Mouse (Mus musculus): ENCODE results near the gene Mfsd11. TPM values are rescaled to one million over a fixed set of nuclear protein-coding genes. Genes with fewer than 3 reads are reported as not detected.

The Mfsd11 gene
- 24.2 and 25.3 TPM in 2 replicates for polyA plus RNA-seq (2015; fragmentation: Nextera tagmentation; extraction: Ambion mirVana)

DNA sequence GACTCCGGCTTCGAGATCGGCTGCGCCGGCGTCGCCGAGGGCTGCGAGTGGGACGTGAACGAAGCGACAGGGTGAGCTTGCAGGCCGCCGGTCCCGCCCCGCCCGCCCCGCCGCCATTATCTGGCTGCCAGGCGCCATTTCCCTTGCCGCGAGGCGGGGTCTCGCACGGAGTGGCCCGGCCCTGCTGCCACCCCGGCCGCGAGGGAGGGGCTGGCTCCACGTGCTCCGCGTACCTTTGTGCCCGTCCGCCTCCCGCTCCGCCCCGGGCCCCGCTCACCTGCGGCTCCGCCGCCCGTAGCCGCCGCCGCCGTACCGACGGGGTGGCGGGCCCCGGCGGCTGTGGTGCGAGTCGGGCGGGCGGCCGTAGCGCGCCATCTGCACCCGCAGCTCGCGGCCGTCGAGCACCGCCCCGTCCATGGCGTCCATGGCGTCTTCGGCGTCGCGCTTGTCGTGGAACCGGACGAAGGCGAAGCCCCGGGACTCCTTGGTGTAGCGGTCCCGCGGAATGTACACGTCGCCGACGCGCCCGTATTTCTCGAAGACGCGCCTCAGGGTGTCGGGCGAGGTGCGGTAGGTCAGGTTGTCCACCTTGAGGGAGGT is at the start of gene Mfsd11:
Mfsd11 (plus strand) TSS at position 150 of the 600 bp plus-strand sequence.

DNA sequence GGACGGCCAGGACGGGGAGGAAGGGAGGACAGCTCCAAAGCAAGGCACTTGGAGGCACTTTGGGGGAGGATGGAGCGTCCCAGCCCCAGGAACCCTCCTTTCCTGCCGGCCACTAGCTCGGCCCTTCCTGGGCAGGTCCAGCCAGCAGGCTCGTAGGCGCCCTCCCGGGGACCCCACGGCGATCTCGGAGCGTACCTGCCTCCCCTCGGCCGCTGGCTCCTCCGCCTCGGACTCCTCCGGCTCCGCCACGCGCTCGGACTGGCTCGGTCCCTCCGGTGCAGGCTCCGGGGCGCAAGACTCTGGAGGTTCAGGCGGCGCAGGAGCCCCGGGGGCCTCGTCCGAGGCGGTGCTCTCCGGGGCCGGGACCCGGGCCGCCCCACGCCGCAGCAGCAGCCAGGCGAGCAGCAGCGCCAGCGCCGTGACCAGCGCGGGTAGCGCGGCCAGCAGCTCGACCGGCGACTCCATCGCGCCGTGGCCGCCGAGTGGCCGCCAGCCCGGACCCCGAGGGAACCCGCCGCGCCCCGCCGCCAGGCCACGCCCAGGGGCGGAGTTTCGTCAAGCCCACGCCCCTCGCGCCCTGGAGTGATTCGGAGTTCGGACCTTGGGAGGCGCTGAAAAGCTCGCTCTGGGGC is 24.6 kb upstream of the Mfsd11 start, which contains the start of gene Mxra7:
Mxra7 (minus strand) TSS at position 513 of the 632 bp plus-strand sequence.

DNA sequence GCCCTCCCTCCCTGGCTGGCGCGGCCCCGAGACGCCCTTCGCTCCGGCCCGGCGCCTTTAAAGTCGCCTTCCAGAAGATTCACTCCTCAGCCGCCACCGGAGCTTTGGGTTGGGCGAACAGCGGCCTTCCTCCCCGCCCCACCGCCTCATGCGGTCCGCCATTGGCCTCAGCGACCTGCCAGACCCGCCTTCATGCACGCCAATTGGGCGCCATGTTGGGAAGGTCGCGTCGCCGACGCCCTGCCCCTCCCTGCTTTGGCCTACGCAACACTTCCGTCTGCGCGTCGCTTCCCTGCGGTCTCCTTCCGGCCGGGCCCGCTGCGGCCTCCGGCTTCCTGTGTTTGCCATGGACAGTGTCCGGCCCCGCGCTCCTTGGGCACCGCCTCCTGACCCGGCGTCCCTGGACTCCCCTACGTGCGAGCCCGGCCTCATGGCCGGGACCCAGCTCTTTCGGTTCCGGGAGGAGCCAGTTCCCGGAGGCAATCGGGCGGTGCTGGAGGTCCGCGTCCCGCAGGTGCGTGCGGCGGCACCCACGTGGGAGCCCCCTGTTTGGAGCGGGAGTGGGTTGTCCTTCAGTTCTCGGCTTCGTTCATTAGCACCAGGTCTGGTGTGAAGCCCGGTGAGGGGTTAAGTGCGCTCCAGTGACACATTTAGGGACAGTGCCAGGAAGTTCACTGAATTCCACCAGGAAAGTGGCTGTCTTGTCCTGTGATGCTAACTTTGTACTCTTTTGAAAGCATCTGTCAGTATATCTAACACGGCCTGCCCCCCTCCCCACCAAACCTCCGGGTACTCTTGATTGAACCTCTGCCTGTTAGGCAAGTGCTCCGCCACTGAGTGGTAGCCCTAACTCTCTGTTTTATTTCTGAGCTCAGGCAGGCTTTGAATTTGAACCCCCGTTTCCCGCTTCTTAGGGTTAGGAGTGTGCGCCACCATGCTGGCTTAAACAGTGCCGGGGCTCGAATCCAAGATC is 8.7 kb upstream of the Mfsd11 start, which contains the start of the genes Mettl23 and Jmjd6:
Mettl23 (plus strand) TSS at position 18 of the 973 bp plus-strand sequence.
Jmjd6 (minus strand) TSS at position 189 of the 973 bp plus-strand sequence.

DNA sequence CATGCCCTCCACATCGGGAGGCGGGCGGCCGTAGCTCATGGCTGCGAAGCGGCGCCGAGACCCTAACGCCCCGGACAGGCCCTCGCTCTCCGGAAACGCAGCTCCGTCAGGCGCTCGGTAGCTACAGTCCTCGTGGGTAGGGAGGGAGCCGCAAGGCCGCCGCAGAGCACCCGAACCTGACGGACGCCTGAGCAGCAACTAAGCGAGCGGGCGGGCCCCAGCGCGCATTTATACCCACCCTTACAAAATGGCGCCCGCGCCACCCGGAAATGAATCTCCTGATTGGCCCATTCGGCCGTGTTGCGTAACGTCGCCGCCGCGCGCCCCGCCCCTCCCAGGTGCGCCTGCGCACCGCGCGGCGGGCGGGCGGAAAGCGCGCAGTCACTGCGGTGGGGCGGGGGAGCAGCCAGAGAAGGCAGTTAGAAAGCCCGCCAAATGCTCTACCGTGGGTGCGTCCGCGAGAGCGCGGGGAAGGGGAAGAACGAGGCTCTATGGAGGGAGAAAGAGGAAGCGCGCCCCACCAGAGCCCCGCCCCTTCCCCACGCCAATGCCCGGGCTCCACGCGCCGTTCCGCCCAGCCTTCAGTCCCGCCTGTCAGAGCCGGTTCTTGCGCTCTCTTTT is 761 bp downstream of the Mfsd11 start, which contains the start of gene Srsf2:
Srsf2 (minus strand) TSS at position 204 of the 621 bp plus-strand sequence.

DNA sequence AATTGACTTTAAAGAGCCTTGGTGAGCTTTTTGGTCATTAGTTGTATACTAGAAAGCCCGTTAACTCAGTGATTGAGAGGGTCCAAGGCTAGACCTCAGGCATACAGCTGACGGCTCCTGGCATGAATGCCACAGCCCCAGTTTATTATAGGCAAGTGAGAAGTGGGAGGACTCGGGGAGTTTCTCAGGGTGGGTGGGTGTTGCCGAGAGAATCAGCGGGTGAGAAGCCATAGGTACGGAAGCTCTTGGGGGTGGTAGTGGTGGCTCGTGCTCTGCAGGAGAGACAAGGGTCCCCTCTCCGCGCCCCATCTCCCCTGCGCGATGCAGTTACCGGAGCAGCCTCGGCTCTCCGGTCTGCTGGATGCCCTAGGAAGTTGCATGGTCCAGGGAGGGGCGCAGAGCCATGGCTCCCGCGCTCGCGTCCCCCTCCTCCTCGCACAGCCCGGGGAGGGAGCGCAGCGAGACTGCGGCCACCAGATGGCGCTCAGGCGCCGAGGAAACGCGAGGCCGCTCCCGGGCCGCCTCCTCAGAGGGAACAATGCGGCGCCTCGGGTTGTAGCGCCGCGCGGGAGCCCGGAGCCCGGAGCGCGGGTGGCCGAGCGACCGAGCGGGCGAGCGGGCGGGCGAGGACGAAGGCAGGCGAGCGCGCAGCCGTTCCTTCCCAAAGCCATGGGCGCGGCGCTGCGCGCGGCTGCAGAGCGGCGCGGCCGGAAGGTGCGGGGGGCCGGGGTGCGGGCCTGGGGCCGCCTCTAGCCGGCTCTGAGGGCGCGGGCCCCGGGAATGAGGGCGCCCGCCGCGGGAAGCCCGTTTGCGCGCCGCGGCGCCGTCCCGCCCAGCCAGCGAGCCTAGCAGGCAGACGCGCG is 66.3 kb downstream of the Mfsd11 start, which contains the start of gene Mgat5b:
Mgat5b (plus strand) TSS at position 541 of the 863 bp plus-strand sequence.

Other genes starting within 250 kb of the Mfsd11 start
- 3.3 and 6.2 TPM in 2 replicates for gene Rhbdf2, start 225.4 kb upstream of the Mfsd11 start, polyA plus RNA-seq (2015; fragmentation: Nextera tagmentation; extraction: Ambion mirVana)
- 2.0 and 2.1 TPM in 2 replicates for gene Prcd, start 198.9 kb upstream of the Mfsd11 start, polyA plus RNA-seq (2015; fragmentation: Nextera tagmentation; extraction: Ambion mirVana)
- 83.3 and 84.4 TPM in 2 replicates for gene Cygb, start 198.1 kb upstream of the Mfsd11 start, polyA plus RNA-seq (2015; fragmentation: Nextera tagmentation; extraction: Ambion mirVana)
- gene St6galnac1, start 76.9 kb upstream of the Mfsd11 start, polyA plus RNA-seq (2015; fragmentation: Nextera tagmentation; extraction: Ambion mirVana) = not detected in 2 replicates
- gene Mxra7, start 24.4 kb upstream of the Mfsd11 start, polyA plus RNA-seq (2015; fragmentation: Nextera tagmentation; extraction: Ambion mirVana) = 29.5 and 34.3 TPM in 2 replicates
- gene Mettl23, start 9.2 kb upstream of the Mfsd11 start, polyA plus RNA-seq (2015; fragmentation: Nextera tagmentation; extraction: Ambion mirVana) = 45.8 and 53.5 TPM in 2 replicates
- 48.9 and 52.1 TPM in 2 replicates for gene Jmjd6, start 9.0 kb upstream of the Mfsd11 start, polyA plus RNA-seq (2015; fragmentation: Nextera tagmentation; extraction: Ambion mirVana)
- gene Srsf2, start 654 bp downstream of the Mfsd11 start, polyA plus RNA-seq (2015; fragmentation: Nextera tagmentation; extraction: Ambion mirVana) = 340 and 411 TPM in 2 replicates
- 0.29 TPM in 1 of 2 replicates, not detected in the other for gene Mgat5b, start 66.4 kb downstream of the Mfsd11 start, polyA plus RNA-seq (2015; fragmentation: Nextera tagmentation; extraction: Ambion mirVana)